Mouse (Mus musculus): Measurements from ENCODE around the gene Fam187a.

GRCm38 (mm10) chr11:102835549-102835948, 49.4 kb upstream of the Fam187a start, which contains the start of gene Higd1b:
- TF ChIP-seq CTCF (IDR thresholded peaks at IDR 0.05; ENCODE audit: low read depth), result no peak
- TF ChIP-seq EP300 (IDR thresholded peaks at IDR 0.05; ENCODE audit: low read depth), result no peak

Data from heart, postnatal 0 days (tissue).